Comparison of ENCODE assay signal across 30 mouse cellular contexts in the genomic region with DNA sequence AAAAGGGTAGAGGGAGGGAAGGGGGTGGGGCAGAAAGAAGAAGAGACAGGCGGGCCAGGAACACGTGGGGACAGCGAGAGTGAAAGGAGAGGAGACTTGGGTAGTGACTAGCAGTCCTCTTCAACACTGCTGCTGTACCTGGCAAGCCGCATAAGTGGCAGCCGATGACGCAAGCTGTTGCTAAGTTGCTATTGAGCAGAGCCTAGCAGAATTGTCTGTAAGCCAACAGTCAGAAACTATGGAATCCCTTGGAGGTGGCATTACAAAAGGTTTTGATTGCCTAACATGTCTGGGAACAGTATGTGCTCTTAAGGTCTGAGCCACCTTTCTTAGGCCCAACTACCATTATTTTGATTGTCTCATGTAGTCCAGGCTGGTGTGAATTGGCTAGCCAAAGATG. TPM values are rescaled to one million over a fixed set of nuclear protein-coding genes. Genes with fewer than 3 reads are reported as not detected.
DNase-seq lines count a peak whose midpoint lies in the region; ATAC-seq lines count a peak whose summit lies in the region.
"Had no signal": no experiment of that assay in that cellular context is flagged by ENCODE, and none has a peak within 500 bp of the region (broad histone marks: within the 10 kb centered on the region; RNA-seq: fewer than 3 reads in every experiment).

No protein-coding gene starts in this region.

- peak; percentile 53 for DNase-seq in adrenal gland, postnatal 14 days
- DNase-seq in adrenal gland, postnatal 25 days = no peak
- no peak for DNase-seq in midbrain, embryonic 10.5 days (ENCODE audit: low spot score)
- DNase-seq in lung, postnatal 14 days = peak; percentile 22
- no peak for DNase-seq in thymus, postnatal 4 days
- no peak for DNase-seq in right cerebral cortex, postnatal 14 days
- DNase-seq: cerebellum, adult 11-12 months; gastrocnemius, postnatal 25 days; heart, postnatal 4 days; layer of hippocampus, adult 9-11 months; thymus, postnatal 25 days had no signal

- no peak for ATAC-seq in midbrain, embryonic 13.5 days
- ATAC-seq: activated CD4-positive, CD25-positive, alpha-beta regulatory T cell, adult 4 months; inflammation-experienced regulatory T-cells, adult 6 months had no signal

- 0 out of 2 replicates have a peak, but pooled peaks cover 3% of the 10 kb centered on the region for H3K27me3 ChIP-seq in midbrain, embryonic 13.5 days
- peaks cover 5% of the 10 kb centered on the region; the same call in 1 of the 2 replicates for H3K27me3 ChIP-seq in midbrain, embryonic 10.5 days (ENCODE audit: low read depth, poor library complexity, severe bottlenecking)
- H3K27me3 ChIP-seq: neural tube, embryonic 13.5 days had no signal

- H3K4me3 ChIP-seq in midbrain, embryonic 13.5 days (replicated peaks) = no peak overlapping the region
- no peak overlapping the region for H3K4me3 ChIP-seq in midbrain, embryonic 10.5 days

- no peaks in the 10 kb centered on the region for H3K9me3 ChIP-seq in midbrain, embryonic 13.5 days
- H3K9me3 ChIP-seq in midbrain, embryonic 10.5 days (replicated peaks) = peaks cover 2% of the 10 kb centered on the region; the same call in 1 of the 2 replicates
- H3K9me3 ChIP-seq: heart, embryonic 15.5 days; liver, embryonic 15.5 days; neural tube, embryonic 13.5 days had no signal

- H3K9ac ChIP-seq in midbrain, embryonic 13.5 days (replicated peaks) = no peak overlapping the region
- H3K9ac ChIP-seq: heart, embryonic 15.5 days; hindbrain, embryonic 14.5 days; liver, embryonic 15.5 days had no signal

- peaks cover 17% of the 10 kb centered on the region for H3K36me3 ChIP-seq in midbrain, embryonic 13.5 days
- H3K36me3 ChIP-seq in midbrain, embryonic 10.5 days = peaks cover 21% of the 10 kb centered on the region

- WGBS in midbrain, embryonic 13.5 days = 82% methylated on average over 6 of the region's 6 CpGs
- 83% methylated on average over 6 of the region's 6 CpGs for WGBS in midbrain, embryonic 10.5 days

- peaks cover 23% of the 10 kb centered on the region for H3K4me1 ChIP-seq in midbrain, embryonic 13.5 days (replicated peaks)
- H3K4me1 ChIP-seq in midbrain, embryonic 10.5 days = peaks cover 18% of the 10 kb centered on the region

- H3K27ac ChIP-seq in midbrain, embryonic 13.5 days = no peak overlapping the region
- H3K27ac ChIP-seq in midbrain, embryonic 10.5 days (replicated peaks) = no peak overlapping the region
- H3K27ac ChIP-seq: heart, embryonic 15.5 days; hindbrain, embryonic 14.5 days; neural tube, embryonic 13.5 days had no signal

- H3K4me2 ChIP-seq in midbrain, embryonic 13.5 days (replicated peaks) = 0 out of 2 replicates have a peak overlapping the region, but pooled peaks have one; percentile 82

RNA-seq across cellular contexts. Expression of a gene that starts 1.4 kb away (rescaled TPM):
- total RNA-seq in adrenal gland, postnatal 14 days (2021) = 15.7 and 22.7 TPM in 2 replicates
- 22.6 and 25.0 TPM in 2 replicates for total RNA-seq in adrenal gland, postnatal 25 days (2021)
- polyA plus RNA-seq in midbrain, embryonic 13.5 days (2015; fragmentation: Nextera tagmentation; extraction: Ambion mirVana) = 30.8 and 33.9 TPM in 2 replicates
- 45.2 and 46.0 TPM in 2 replicates for polyA plus RNA-seq in midbrain, embryonic 10.5 days (2016; fragmentation: Nextera tagmentation; extraction: Ambion mirVana)

RNA-seq across cellular contexts. Expression of a gene that starts 15.2 kb away (rescaled TPM):
- not detected in 2 replicates for total RNA-seq in adrenal gland, postnatal 14 days (2021)
- total RNA-seq in adrenal gland, postnatal 25 days (2021) = not detected in 2 replicates
- 0.11 TPM in 1 of 2 replicates, not detected in the other for polyA plus RNA-seq in midbrain, embryonic 13.5 days (2015; fragmentation: Nextera tagmentation; extraction: Ambion mirVana)
- polyA plus RNA-seq in midbrain, embryonic 10.5 days (2016; fragmentation: Nextera tagmentation; extraction: Ambion mirVana) = not detected in 2 replicates
- total RNA-seq: ES-E14; gastrocnemius, postnatal 25 days; heart, postnatal 4 days; left cerebral cortex, adult 18-20 months; left cerebral cortex, postnatal 36 days; monocyte, adult 5-6 weeks had no signal
- polyA plus RNA-seq: cortical plate, adult 2 months; embryonic facial prominence, embryonic 11.5 days; forebrain, embryonic 11.5 days; heart, embryonic 15.5 days; hindbrain, embryonic 14.5 days; inflammation-experienced regulatory T-cells, adult 6 months; kidney, embryonic 16.5 days; large intestine, adult 2 months; limb, embryonic 14.5 days; liver, embryonic 15.5 days; lung, embryonic 16.5 days; neural tube, embryonic 13.5 days had no signal

RNA-seq across cellular contexts. Expression of a gene that starts 18.5 kb away (rescaled TPM):
- total RNA-seq in adrenal gland, postnatal 14 days (2021) = not detected in 2 replicates
- total RNA-seq in adrenal gland, postnatal 25 days (2021) = 0.30 TPM in 1 of 2 replicates, not detected in the other
- 0.28 TPM in 1 of 2 replicates, not detected in the other for polyA plus RNA-seq in midbrain, embryonic 13.5 days (2015; fragmentation: Nextera tagmentation; extraction: Ambion mirVana)
- polyA plus RNA-seq in midbrain, embryonic 10.5 days (2016; fragmentation: Nextera tagmentation; extraction: Ambion mirVana) = 0.11 TPM in 1 of 2 replicates, not detected in the other
- total RNA-seq: gastrocnemius, postnatal 25 days; left cerebral cortex, adult 18-20 months; left cerebral cortex, postnatal 36 days; monocyte, adult 5-6 weeks had no signal
- polyA plus RNA-seq: activated CD4-positive, CD25-positive, alpha-beta regulatory T cell, adult 4 months; embryonic facial prominence, embryonic 11.5 days; heart, embryonic 15.5 days; inflammation-experienced regulatory T-cells, adult 6 months; large intestine, adult 2 months; lung, embryonic 16.5 days; spleen, adult 2 months had no signal

RNA-seq across cellular contexts. Expression of a gene that starts 26.0 kb away (rescaled TPM):
- 26.0 and 28.2 TPM in 2 replicates for total RNA-seq in adrenal gland, postnatal 14 days (2021)
- total RNA-seq in adrenal gland, postnatal 25 days (2021) = 24.6 and 25.7 TPM in 2 replicates
- 13.8 and 15.2 TPM in 2 replicates for polyA plus RNA-seq in midbrain, embryonic 13.5 days (2015; fragmentation: Nextera tagmentation; extraction: Ambion mirVana)
- polyA plus RNA-seq in midbrain, embryonic 10.5 days (2016; fragmentation: Nextera tagmentation; extraction: Ambion mirVana) = 17.4 and 17.7 TPM in 2 replicates

Comparison
In these comparisons a context has a peak if more than half of its experiments do, and no peak if none do; other contexts are left out.
1. DNase-seq: peak in adrenal gland, postnatal 14 days (single experiment) and lung, postnatal 14 days (single experiment); none in adrenal gland, postnatal 25 days (single experiment), midbrain, embryonic 10.5 days (single experiment), thymus, postnatal 4 days (single experiment) and right cerebral cortex, postnatal 14 days (single experiment).